Mouse (Mus musculus): ENCODE data around the gene Col18a1. TPM values are rescaled to one million over a fixed set of nuclear protein-coding genes. Genes with fewer than 3 reads are reported as not detected.
A peak's percentile ranks its signal among the peaks of the same experiment; 100 is the strongest.

Col18a1 gene
- polyA plus RNA-seq, 1 experiment from 2014 or later, result 22.9 TPM

DNA sequence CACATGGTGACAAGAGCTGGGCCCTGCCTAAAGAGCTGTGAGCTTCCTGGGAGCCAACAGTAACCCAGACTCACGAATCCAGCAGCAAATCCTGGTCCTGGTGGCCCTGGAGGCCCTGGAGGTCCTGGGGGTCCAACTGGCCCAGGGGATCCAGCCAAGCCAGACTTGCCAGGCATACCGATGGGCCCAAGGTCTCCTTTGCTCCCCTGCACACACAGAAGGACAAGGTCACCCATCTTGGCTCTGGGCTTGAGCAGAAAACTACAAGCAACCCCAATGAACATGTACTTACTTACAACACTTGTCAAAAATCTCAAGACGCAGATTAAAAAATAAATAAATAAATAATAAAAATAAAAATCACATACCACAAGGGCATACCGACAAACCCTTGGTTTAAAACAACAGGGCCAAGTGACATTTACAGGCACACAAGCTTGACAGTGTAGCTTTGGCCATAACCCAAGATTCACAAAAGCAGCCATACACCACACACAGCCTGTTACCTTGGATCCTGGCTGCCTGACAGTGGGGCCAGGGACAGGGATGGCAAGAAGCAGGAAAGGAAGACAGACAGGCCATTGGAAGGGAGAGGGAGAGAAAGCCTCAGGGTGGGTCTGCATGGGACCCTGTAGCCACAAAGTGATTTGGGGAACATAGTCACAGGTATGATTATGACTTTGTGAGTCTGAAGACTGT lies 91.9 kb downstream of the Col18a1 start:
- DNase-seq (ENCODE audit: low spot score), result no peak

DNA sequence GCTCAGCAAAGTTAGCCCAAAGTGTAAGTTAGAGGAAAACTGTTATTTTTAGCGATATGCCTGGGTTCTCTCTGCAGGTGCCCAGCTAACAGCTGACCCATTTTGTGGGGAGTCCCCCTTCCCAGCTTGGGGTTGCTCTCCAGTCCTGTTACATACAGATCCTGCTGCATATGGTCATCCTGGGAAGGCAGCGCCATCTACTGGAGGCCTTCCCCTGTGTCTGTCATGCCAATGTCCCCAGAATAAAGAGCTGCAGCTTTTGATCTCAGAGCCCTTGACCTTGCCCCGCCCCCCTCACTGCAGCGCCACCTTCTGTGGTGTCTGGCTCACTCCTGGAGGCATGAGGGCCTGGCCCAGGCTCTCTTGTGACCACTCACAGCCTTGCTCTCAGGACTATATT lies 96.3 kb downstream of the Col18a1 start:
- peak; percentile 47 for DNase-seq (ENCODE audit: low spot score)

GRCm38 (mm10) chr10:77068469-77068868 lies 97.9 kb downstream of the Col18a1 start:
- DNase-seq (ENCODE audit: low spot score), result no peak

DNA sequence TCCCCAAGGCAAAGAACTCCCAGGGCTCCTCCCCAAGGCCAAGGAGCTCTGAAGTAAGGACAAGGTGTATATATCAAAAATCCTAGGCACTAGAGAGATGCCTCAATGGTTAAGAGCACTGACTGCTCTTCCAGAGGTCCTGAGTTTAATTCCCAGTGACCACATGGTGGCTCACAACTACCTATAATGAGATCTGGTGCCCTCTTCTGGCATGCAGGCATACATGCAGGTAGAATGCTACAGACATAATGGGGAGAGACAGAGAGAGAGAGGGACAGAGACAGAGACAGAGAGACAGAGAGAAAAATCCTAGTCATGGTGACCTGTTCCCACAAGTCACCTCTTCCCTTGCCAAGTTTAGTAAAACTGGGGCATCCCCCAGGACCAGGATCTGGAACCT lies 101.7 kb downstream of the Col18a1 start:
- no peak for DNase-seq (ENCODE audit: low spot score)

DNA sequence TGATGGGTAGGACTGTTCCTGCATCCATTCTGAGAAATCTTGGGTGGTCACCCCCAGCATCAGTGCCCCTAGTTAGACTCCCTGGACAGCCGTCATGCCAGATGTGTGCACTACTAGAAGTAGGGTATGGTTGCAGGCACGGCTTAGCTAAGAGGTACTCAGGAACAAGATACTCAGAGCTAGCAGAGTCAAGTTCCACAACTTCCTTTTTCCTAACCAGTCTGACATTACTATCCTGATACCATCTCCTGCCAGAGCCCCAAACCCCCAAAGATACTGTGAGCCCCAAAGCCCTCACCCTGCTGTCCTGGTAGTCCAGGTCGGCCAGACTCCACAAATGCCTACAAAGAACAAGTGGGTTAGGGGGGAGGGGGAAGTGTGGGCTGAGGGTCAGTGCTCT lies 102.1 kb downstream of the Col18a1 start:
- no peak for DNase-seq (ENCODE audit: low spot score)

- DNase-seq (ENCODE audit: low spot score), result no peak
Measured at GRCm38 (mm10) chr10:77062393-77063010, 103.8 kb downstream of the Col18a1 start.

DNA sequence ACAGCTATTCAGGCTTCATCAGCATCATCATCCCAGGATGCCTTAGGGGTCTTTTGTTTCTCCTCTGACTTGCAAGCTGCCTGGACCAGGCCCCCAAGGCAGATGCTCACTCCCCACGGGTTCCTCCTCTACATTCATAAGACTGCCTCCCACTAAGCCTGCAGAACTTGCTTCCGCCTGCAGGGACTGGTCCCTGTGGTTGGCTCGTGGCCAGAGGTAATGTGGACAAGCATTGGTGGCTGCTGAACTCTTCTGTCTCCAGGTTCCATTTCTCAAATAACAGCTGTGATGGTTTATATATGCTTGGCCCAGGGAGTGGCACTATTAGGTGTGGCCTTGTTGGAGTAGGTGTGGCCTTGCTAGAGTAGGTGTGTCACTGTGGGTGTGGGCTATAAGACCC lies 104.9 kb downstream of the Col18a1 start:
- no peak for DNase-seq (ENCODE audit: low spot score)

GRCm38 (mm10) chr10:77056768-77057167 lies 109.6 kb downstream of the Col18a1 start:
- no peak for DNase-seq (ENCODE audit: low spot score)

- no peak for DNase-seq (ENCODE audit: low spot score)
Measured at GRCm38 (mm10) chr10:77048606-77049005, 117.7 kb downstream of the Col18a1 start.

- DNase-seq (ENCODE audit: low spot score), result no peak
Measured at GRCm38 (mm10) chr10:77048196-77048595, 118.2 kb downstream of the Col18a1 start.

DNA sequence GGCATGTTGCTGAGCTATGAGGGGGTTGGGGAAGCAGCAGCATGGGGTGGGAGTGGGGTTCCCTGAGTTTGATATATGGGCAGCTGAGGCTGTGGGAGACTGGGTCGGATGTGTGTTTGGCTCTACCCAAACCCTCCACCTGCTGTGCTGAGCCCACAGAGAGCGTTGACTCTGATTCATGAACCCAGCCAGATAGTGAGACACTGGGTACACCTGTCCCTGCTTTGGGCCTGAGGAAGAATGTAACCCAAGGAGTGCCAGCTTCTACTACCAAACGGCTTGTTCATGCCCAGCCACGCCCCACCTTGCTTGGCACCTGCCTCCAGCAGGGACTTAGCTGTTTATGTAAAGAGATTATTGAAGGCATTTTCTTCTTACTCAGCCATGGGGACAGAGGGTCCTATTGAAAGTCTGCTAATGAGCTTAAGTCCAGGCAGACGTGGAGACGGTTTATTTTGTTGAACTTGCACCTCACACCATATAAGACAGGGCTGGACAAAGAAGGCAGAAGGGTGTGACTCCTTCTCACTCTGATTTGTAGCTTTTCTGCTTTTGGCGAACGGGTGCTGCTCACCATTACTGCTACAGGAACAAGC lies 127.7 kb downstream of the Col18a1 start:
- no peak for DNase-seq (ENCODE audit: low spot score)

GRCm38 (mm10) chr10:77035487-77035886 lies 130.9 kb downstream of the Col18a1 start:
- no peak for DNase-seq (ENCODE audit: low spot score)

DNA sequence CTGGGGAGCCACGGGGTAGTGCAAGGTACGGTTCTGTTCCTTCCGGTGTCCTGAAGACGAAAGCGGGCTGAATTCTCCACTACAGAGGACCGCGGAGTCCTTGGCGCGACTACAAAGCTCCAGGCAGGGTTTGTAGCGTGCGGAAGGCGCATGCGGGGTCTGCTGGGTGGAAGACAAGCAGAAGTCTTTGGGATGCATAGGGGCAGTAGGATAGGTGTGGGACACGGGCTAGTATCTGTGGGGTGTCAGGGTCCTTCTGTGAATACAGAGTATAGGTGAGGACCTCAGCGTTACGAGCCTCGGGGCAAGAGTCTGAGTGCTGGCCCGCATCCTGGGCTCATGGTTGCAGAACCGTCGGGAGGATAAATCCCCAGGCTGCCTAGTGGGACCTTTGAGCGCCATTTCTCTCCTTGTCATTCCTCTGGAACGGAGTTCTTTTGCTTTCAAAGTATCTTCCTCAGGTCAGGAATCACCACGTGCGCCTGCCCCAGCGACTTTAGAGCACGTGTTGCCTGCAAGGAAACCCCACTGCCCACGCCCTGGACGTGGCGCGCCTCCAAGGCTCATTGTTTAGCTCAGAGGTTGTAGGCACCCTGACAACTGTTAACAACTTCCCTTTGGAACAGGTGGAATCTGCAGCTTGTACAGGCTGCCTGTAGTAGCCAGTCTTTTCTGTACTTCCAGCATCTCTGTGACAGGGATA lies 132.9 kb downstream of the Col18a1 start:
- DNase-seq (ENCODE audit: low spot score), result peak; percentile 21

GRCm38 (mm10) chr10:77032591-77033322 lies 133.6 kb downstream of the Col18a1 start:
- peak; percentile 97 for DNase-seq (ENCODE audit: low spot score)

DNA sequence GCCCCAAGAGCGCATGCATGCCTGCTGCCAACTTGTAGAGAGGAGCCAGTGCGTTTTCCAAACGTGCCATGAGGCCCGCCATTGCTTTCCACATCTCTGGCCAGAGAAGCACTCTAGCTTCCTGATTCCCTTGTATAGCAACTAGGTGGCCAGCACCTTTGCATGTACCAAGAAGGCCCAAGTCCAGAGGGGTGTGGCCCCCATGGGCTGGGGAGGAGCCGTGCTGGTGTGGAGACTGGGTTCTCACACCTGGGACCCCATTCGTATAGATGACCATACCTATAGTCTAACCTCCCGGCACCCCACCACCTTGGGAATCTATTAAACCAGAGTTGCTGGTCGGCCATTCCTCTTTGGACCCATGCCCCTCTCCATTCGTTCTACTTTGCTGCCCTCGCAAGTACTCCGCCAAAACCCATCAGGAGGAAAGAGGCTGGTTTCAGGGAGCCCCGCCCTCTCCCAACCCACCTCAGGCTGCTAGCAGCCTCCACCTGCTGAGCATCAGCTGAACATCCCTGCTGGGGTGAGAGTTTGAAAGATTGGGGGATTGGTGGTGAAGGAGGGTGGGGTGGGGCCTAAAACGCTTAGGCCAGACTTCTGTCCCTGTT lies 134.5 kb downstream of the Col18a1 start, which contains the start of gene Slc19a1:
Gene Slc19a1, plus strand, starts transcription at position 474 of the 608 bp plus-strand sequence.
- no peak for DNase-seq (ENCODE audit: low spot score)

GRCm38 (mm10) chr10:77030666-77031065 lies 135.7 kb downstream of the Col18a1 start:
- no peak for DNase-seq (ENCODE audit: low spot score)

DNA sequence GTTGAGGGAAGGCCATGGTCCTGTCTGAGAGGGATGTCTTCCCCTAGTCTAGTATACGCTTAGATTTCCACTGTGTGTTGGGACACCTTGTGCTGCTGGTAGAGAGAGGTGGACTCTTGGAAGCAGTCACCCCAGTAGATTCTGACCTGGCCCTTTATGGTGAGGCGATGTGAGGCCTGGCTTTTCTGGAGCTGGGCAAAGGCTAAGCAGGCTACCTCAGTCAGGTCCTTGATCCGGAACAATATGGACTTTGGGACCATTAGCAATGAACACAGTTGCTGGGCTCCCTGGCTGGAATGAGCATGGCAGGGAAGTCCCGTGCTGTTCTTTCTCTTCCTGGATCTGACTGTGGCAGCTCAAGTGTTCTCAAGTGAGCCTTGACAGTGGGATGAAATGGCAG lies 136.6 kb downstream of the Col18a1 start:
- DNase-seq (ENCODE audit: low spot score), result no peak

GRCm38 (mm10) chr10:77028782-77029296 lies 137.5 kb downstream of the Col18a1 start:
- no peak for DNase-seq (ENCODE audit: low spot score)

- DNase-seq (ENCODE audit: low spot score), result no peak
Measured at GRCm38 (mm10) chr10:77026944-77027343, 139.4 kb downstream of the Col18a1 start.

GRCm38 (mm10) chr10:77024231-77024630 lies 142.1 kb downstream of the Col18a1 start:
- no peak for DNase-seq (ENCODE audit: low spot score)

Data from thymus, postnatal 0 days (tissue).